Mouse (Mus musculus) ES-Bruce4 (cell line): ENCODE data around the gene St3gal3.

ENCODE experiments used
- CTCF ChIP-seq: IDR thresholded peaks from one replicate; pipeline ENCODE4 v1.8.1; 2011; ENCODE audit warnings: low read depth, low read length
- EP300 ChIP-seq: IDR thresholded peaks from 2 replicates; pipeline ENCODE4 v1.6.1; 2011; ENCODE audit warnings: low read depth, low read length; ENCODE audit not compliant: insufficient read depth
- POLR2A ChIP-seq: IDR thresholded peaks from one replicate; pipeline ENCODE4 v1.8.1; 2011; ENCODE audit warnings: low read length; ENCODE audit not compliant: insufficient read depth

GRCm38 (mm10) chr4:117926545-117927482 is 207.9 kb downstream of the St3gal3 start:
- TF ChIP-seq CTCF (no peak), POLR2A (no peak), EP300 (no peak)
